Mouse (Mus musculus): Measurements from ENCODE around the gene Lifr. TPM values are rescaled to one million over a fixed set of nuclear protein-coding genes. Genes with fewer than 3 reads are reported as not detected.

Gene Lifr
- total RNA-seq, 2 experiments from 2014 or later = 27.4 to 28.0 TPM

GRCm38 (mm10) chr15:7240950-7241349, 150.5 kb downstream of the Lifr start:
- intact Hi-C loops (cut with DNase I) = no loop called here
- DNase-seq = no peak

- intact Hi-C loops (cut with DNase I) = no loop called here
- DNase-seq = no peak
Observed at GRCm38 (mm10) chr15:7242161-7242850, 151.9 kb downstream of the Lifr start.

Other genes starting within 250 kb of the Lifr start
- 1 to 10 TPM; 3.6 to 3.7 TPM for gene Osmr, start 215.6 kb upstream of the Lifr start, total RNA-seq (2021)

Measured in left cerebral cortex, postnatal 4 days (tissue).